Mouse (Mus musculus): ENCODE measurements around the gene Cbwd1. TPM values are rescaled to one million over a fixed set of nuclear protein-coding genes. Genes with fewer than 3 reads are reported as not detected.

The Cbwd1 gene
- polyA plus RNA-seq, 1 experiment from 2014 or later: 19.8 TPM

DNA sequence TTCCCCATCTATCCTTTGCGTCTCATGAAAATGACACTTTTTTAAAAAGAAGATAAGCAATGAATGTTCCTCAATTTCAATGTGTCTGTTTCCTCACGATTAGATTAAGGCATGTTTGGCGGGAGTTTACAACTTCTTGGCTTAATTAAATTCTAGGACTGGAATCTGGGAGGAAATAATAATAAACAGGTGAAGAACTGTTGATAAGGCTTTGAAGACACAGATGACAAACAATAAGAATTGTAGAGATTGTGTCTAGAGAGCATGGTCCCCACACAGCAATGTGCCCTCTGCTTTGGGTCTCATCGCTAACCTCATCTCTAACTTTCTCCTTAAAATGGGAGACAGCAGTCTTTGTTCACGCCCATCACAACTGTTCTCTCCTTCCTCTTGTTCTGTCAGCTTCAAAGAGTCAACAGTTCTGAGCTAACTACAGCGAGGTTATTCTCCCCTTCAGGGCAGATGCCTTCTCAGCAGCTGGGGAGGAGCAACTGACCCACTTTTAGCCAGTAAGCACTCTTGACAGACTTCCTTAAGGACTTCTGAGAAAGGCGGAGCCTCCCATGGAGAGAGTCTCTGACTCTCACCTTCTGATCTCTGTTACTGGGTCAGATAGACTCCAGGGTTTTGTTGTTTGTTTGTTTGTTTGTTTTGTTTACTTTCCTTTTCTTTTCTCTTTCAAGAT lies 28.9 kb upstream of the Cbwd1 start:
- WGBS: 82% methylated on average over 7 of the region's 7 CpGs
- no peak for ATAC-seq (ENCODE audit: low FRiP score)
- H3K4me2 ChIP-seq (replicated peaks): no peak overlapping the region

DNA sequence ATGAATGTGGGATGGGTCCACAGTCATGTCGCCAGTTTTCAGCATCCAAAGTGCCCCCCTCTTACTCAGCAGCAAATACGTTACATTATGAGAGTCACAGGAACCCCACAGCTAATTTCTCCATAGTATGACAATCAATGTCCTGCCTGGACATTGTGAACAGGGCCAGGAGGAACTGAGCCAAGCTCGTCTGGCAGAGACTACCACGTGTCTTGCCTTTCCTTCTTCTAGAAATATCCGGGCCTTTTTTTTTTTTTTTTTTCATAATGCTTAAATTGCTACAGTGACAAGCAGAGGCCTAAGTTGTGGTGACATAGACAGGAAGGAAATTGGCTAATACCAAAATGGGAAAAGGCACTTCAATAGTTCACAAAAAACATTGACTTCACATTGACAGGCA lies 27.4 kb upstream of the Cbwd1 start:
- H3K4me1 ChIP-seq: no peaks in the 10 kb centered on the region
- no peak overlapping the region for H3K27ac ChIP-seq
- no peak overlapping the region for H3K9ac ChIP-seq
- H3K36me3 ChIP-seq: no peaks in the 10 kb centered on the region
- no peaks in the 10 kb centered on the region for H3K9me3 ChIP-seq (replicated peaks)
- no peaks in the 10 kb centered on the region for H3K27me3 ChIP-seq
- 84% methylated on average over 5 of the region's 5 CpGs for WGBS
- no peak for ATAC-seq (ENCODE audit: low FRiP score)
- no peak overlapping the region for H3K4me3 ChIP-seq
- no peak overlapping the region for H3K4me2 ChIP-seq (replicated peaks)

More for the DNA sequence above, 28.9 kb upstream of the Cbwd1 start:
- Histone ChIP-seq H3K27me3 (no peaks in the 10 kb centered on the region), H3K36me3 (no peaks in the 10 kb centered on the region), H3K9ac (no peak overlapping the region), H3K9me3 (replicated peaks) (no peaks in the 10 kb centered on the region), H3K4me3 (no peak overlapping the region), H3K27ac (no peak overlapping the region), H3K4me1 (peaks cover 5% of the 10 kb centered on the region; the same call in 1 of the 2 replicates)

DNA sequence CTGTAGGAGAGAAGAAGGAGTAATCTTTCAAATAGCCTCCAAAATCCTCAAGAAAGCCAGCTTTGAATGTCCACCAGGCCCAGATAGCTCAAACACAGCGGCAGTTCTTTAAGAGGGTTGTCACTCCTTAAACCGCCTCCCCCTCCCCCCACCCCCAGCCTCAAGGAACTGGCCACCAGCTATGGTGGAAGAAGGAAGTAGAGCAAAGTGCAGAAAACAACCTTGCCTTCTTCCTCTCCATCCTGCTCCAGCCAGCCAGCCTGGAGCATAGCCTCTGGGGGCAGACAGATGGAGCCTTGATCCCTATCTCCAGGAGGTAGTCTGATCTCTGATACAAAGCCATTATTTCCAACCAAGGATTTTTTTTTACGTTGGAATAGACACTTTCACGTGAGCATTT lies 25.9 kb upstream of the Cbwd1 start:
- WGBS: 67% methylated on average over 4 of the region's 4 CpGs
- Histone ChIP-seq H3K9me3 (replicated peaks) (no peaks in the 10 kb centered on the region), H3K4me3 (no peak overlapping the region), H3K36me3 (no peaks in the 10 kb centered on the region), H3K9ac (no peak overlapping the region), H3K27ac (no peak overlapping the region), H3K27me3 (no peaks in the 10 kb centered on the region), H3K4me2 (replicated peaks) (no peak overlapping the region), H3K4me1 (no peaks in the 10 kb centered on the region)
- no peak for ATAC-seq (ENCODE audit: low FRiP score)

DNA sequence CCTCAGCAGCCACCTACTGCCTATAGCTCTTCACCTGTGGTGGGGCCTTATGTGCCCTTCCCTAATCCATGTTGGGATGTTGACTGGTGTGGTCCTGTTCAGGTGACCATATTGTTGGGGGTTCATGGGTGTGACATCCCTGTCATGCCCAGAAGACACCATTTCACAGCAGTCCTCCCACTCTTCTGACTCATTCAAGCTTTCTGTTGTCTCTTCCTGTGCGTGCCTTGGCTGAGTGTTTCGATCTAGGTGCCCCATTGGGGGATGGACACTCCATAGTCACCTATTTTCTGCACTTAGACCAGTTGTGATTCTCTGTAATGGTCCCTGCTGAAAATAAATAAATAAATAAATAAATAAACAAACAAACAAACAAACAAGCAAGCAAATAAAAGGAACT lies 23.6 kb upstream of the Cbwd1 start:
- Histone ChIP-seq H3K4me3 (no peak overlapping the region), H3K4me2 (replicated peaks) (no peak overlapping the region), H3K9me3 (replicated peaks) (no peaks in the 10 kb centered on the region), H3K27ac (no peak overlapping the region), H3K27me3 (no peaks in the 10 kb centered on the region), H3K9ac (no peak overlapping the region), H3K36me3 (no peaks in the 10 kb centered on the region), H3K4me1 (no peaks in the 10 kb centered on the region)
- 91% methylated on average over 2 of the region's 2 CpGs for whole genome bisulfite sequencing
- ATAC-seq (ENCODE audit: low FRiP score): no peak

DNA sequence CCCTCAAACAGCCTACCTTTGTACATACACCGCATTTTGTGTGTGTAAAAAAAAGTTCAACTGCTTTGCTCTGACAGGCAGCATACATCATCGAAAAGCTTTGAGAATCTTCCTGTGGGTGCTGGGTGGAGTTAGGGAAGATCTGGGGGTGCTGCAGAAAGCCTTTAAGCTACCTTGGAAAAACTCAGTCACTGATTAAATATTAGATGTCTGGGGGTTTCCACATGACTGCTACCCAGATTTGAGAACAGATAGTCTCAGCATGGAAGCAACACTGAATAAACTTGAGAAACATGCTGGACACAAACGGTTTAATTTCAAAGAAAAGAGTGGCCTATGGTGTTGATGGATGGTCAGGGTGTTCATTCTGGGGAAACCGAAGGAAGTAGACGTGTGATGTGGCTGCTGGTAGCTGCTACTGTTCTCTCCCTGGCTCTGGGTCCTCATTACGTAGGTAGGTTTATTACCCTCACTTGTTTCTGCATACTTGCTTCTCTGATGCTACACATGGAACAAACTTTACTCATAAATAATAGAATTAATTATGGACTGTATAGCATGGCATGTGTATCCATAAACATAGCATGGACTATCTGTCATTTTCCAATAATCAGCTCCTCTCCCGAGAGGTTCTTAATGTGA lies 22.6 kb upstream of the Cbwd1 start:
- Histone ChIP-seq H3K36me3 (no peaks in the 10 kb centered on the region), H3K9ac (no peak overlapping the region), H3K4me2 (replicated peaks) (no peak overlapping the region), H3K4me3 (no peak overlapping the region), H3K4me1 (no peaks in the 10 kb centered on the region), H3K9me3 (replicated peaks) (no peaks in the 10 kb centered on the region), H3K27ac (no peak overlapping the region), H3K27me3 (no peaks in the 10 kb centered on the region)
- 82% methylated on average over 7 of the region's 7 CpGs for WGBS
- no peak for ATAC-seq (ENCODE audit: low FRiP score)

DNA sequence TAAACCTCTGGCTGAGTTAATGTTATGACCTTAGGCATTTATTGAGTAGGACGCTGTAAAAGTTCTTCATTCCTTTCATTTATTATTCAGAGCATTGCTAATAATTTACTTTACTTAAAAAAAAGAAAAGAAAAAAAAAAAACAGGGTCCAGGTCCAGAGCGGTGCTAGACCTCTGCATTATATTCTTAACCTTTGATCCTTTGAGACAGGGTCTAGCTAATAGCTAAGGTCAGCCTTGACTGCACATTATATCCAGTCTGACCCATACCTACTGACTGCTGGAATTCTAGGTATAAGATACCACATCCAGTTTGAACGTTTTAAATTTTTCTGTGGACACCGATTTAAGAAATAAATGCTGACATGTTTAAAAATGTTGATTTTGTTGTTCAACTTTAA lies 21.6 kb upstream of the Cbwd1 start:
- ATAC-seq (ENCODE audit: low FRiP score): no peak
- no peak overlapping the region for H3K4me3 ChIP-seq
- no peaks in the 10 kb centered on the region for H3K4me1 ChIP-seq
- H3K9ac ChIP-seq: no peak overlapping the region
- 83% methylated on average over 4 of the region's 4 CpGs for WGBS
- H3K36me3 ChIP-seq: no peaks in the 10 kb centered on the region
- no peak overlapping the region for H3K4me2 ChIP-seq (replicated peaks)
- no peaks in the 10 kb centered on the region for H3K9me3 ChIP-seq (replicated peaks)
- no peak overlapping the region for H3K27ac ChIP-seq
- H3K27me3 ChIP-seq: no peaks in the 10 kb centered on the region

DNA sequence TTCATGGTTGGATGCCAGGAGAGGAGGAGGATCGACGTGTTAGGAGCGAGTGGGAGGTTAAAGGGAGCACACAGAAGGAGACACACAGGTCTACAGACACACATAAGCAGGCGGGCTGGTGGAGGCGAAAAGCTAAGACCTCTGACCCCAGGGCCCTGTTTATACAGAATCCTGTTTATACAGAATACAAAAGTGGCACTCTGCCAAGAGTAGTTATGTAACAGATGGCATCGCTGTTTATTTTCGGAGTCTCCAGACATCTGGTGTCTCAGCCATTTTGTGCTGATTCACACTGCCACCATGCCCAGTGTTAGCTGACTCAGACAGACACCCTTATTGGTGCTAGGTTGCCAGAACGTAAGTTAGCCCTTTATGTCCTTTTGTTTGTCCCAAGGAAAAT lies 19.9 kb upstream of the Cbwd1 start:
- no peaks in the 10 kb centered on the region for H3K9me3 ChIP-seq (replicated peaks)
- no peak overlapping the region for H3K27ac ChIP-seq
- H3K4me3 ChIP-seq: no peak overlapping the region
- H3K27me3 ChIP-seq: no peaks in the 10 kb centered on the region
- H3K4me1 ChIP-seq: no peaks in the 10 kb centered on the region
- H3K4me2 ChIP-seq (replicated peaks): no peak overlapping the region
- H3K36me3 ChIP-seq: no peaks in the 10 kb centered on the region
- no peak overlapping the region for H3K9ac ChIP-seq
- 55% methylated on average over 8 of the region's 8 CpGs for WGBS
- peak; percentile 58; the same call in 1 of the 2 replicates for ATAC-seq (ENCODE audit: low FRiP score)

DNA sequence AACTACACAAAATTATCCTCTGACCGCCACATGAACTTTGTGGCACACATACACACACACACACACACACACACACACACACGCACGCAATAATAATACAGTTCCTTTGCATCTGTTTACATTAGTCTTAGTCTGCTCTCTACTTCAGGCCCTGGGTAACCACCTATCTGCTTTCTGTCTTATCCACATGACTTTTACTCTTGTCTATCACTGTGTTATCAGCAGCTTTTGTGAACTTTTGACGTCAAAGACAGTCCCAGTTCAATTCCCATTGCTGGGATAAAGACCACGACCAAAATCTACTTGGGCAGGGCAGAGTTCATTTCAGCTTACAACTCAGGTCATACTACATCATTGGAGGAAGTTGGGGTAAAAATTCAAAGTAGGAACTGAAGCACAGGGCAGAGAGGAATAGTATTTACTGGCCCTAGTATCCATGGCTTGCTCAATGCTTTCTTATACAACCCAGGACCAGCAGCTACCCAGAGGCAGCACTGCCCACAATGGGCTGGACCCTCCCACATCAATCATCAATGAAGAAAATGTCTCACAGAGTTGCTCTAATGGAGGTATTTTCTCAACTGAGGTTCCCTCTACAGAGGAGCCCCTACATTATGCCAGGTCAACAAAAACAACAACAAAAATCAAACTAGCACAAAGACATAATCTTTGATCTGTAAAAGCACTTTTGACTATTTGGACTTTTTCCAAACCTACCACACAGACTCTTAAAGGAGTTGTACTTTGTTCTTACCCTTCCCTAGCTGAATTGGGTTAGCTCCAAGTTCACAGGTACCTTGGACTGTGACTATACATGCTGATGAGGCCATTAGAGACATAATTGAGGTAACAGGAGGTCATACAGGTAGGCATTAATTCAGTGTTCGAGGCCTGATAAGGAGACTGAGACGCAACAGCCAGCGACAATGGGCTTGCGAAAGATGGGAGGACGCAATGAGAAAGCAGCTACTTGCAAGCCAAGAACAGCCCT lies 17.7 kb upstream of the Cbwd1 start:
- H3K36me3 ChIP-seq: no peaks in the 10 kb centered on the region
- H3K9me3 ChIP-seq (replicated peaks): no peaks in the 10 kb centered on the region
- no peaks in the 10 kb centered on the region for H3K27me3 ChIP-seq
- no peaks in the 10 kb centered on the region for H3K4me1 ChIP-seq
- no peak overlapping the region for H3K4me2 ChIP-seq (replicated peaks)
- no peak for ATAC-seq (ENCODE audit: low FRiP score)
- WGBS: 89% methylated on average over 10 of the region's 10 CpGs
- H3K4me3 ChIP-seq: no peak overlapping the region
- no peak overlapping the region for H3K27ac ChIP-seq
- no peak overlapping the region for H3K9ac ChIP-seq

DNA sequence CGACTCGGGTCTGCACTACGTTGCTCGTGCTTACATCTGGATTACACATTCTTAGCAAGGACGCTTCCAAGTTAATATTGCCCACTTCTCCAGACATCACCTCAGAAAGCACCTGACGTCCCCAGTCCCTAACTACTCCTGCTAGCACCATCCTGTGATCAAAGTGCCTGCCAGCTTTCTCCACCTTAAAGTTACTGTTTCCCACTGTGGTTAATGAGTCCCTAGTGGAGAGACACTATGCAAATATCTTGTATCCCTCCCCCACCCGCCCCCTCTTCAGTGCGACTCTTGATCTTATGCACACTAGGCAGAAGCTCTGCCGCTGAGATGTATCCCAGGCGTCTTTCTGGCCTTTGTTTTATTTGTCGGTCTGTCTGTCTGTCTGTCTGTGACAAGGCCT lies 16.6 kb upstream of the Cbwd1 start:
- H3K9ac ChIP-seq: no peak overlapping the region
- no peaks in the 10 kb centered on the region for H3K4me1 ChIP-seq
- no peak overlapping the region for H3K27ac ChIP-seq
- no peak overlapping the region for H3K4me3 ChIP-seq
- 74% methylated on average over 11 of the region's 11 CpGs for WGBS
- no peak for ATAC-seq (ENCODE audit: low FRiP score)
- H3K27me3 ChIP-seq: no peaks in the 10 kb centered on the region
- H3K9me3 ChIP-seq (replicated peaks): no peaks in the 10 kb centered on the region
- no peaks in the 10 kb centered on the region for H3K36me3 ChIP-seq
- H3K4me2 ChIP-seq (replicated peaks): no peak overlapping the region

DNA sequence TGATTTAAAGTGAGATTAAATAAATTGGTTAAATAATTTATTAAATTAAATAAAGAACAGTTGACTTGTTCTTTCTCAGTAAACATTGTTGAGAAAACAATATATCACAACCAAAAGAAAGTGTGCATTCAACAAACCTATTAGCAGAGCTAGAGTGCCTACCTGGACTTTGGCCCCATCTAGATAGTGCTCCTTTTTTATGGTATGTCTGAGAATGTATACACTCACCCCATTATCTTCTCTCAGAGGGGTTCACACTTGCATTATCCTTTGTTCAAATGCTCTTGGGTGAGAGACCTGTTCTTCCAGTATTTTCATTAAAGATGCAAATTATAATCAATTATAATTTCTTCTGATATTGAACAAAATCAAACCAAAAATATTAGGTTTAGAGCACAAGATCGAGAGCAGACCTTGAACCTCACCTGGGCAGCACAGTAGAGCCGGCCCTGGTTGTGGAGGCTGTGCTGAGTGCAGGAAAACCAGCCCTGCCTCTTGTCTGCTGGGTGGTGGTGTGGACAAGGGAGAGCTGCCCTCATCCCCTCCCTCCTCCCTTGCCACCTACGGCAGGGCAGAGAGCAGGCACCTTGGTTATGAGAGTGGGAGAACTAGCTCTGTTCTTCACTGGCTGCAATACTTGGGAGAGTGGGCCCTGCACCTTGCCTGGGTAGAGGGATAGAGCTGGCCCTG lies 11.4 kb upstream of the Cbwd1 start:
- Histone ChIP-seq H3K27me3 (no peaks in the 10 kb centered on the region), H3K4me2 (replicated peaks) (no peak overlapping the region), H3K4me1 (no peaks in the 10 kb centered on the region), H3K9me3 (replicated peaks) (no peaks in the 10 kb centered on the region), H3K36me3 (no peaks in the 10 kb centered on the region), H3K4me3 (no peak overlapping the region), H3K9ac (no peak overlapping the region), H3K27ac (no peak overlapping the region)
- ATAC-seq (ENCODE audit: low FRiP score): no peak
- 86% methylated on average over 3 of the region's 3 CpGs for WGBS

DNA sequence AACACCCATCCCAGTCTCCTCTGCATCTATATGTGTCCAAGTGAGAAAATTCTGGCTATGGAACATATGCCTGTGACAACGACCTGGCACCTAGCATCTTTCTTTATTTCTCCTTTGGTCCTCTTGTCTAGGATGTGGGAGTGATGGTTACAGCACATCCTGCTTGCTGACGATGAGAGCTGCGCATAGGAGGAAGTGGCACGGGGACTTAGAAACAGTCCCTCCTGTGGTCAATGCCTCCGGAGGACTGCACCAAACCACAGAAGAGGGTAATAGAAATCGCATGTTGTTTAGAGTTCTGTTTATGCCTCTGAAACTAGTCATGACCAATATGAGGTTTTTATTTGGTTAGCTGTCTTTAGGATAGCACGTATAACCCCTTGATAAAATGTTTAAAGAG lies 9.9 kb upstream of the Cbwd1 start:
- Histone ChIP-seq H3K9me3 (replicated peaks) (no peaks in the 10 kb centered on the region), H3K4me1 (no peaks in the 10 kb centered on the region), H3K27ac (no peak overlapping the region), H3K27me3 (no peaks in the 10 kb centered on the region), H3K36me3 (no peaks in the 10 kb centered on the region), H3K4me3 (no peak overlapping the region), H3K9ac (no peak overlapping the region), H3K4me2 (replicated peaks) (no peak overlapping the region)
- 84% methylated on average over 7 of the region's 7 CpGs for WGBS
- no peak for ATAC-seq (ENCODE audit: low FRiP score)

DNA sequence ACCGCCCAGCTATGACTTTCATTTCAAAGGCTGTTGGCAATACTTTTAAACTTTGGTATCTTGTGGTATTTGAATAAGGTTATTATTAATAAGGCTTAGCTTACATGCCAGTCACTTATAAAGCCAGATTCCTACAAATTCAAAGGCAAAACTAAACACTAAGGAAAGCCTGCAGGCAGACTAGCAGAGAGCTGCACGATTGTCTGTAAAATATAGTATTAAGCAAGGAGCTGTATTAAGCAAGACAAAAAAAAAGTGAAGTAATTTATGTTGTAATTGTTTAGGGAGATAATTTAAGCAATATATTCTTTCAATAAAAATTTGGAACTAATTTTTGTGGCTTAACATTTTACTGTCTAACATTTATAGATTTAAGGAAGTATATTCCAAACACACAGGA lies 5.5 kb upstream of the Cbwd1 start:
- Histone ChIP-seq H3K9me3 (replicated peaks) (no peaks in the 10 kb centered on the region), H3K4me2 (replicated peaks) (no peak overlapping the region), H3K9ac (no peak overlapping the region), H3K36me3 (no peaks in the 10 kb centered on the region), H3K4me1 (no peaks in the 10 kb centered on the region), H3K27me3 (no peaks in the 10 kb centered on the region), H3K4me3 (no peak overlapping the region), H3K27ac (no peak overlapping the region)
- 93% methylated on average over 2 of the region's 2 CpGs for WGBS
- no peak for ATAC-seq (ENCODE audit: low FRiP score)
